Mouse (Mus musculus): ENCODE results near the gene Ccr1.

Ccr1 gene

GRCm38 (mm10) chr9:123927281-123927960 lies 41.1 kb downstream of the Ccr1 start:
- peak; percentile 33 for DNase-seq (ENCODE audit: low spot score)

GRCm38 (mm10) chr9:123926041-123926440 lies 42.5 kb downstream of the Ccr1 start:
- DNase-seq (ENCODE audit: low spot score) = peak; percentile 64

- peak; percentile 84 for DNase-seq (ENCODE audit: low spot score)
Observed at GRCm38 (mm10) chr9:123925101-123925946, 43.2 kb downstream of the Ccr1 start.

GRCm38 (mm10) chr9:123924589-123925066 lies 43.9 kb downstream of the Ccr1 start:
- peak; percentile 88 for DNase-seq (ENCODE audit: low spot score)

- DNase-seq (ENCODE audit: low spot score) = peak; percentile 81
Observed at GRCm38 (mm10) chr9:123924035-123924434, 44.5 kb downstream of the Ccr1 start.

GRCm38 (mm10) chr9:123923146-123923991 lies 45.1 kb downstream of the Ccr1 start:
- DNase-seq (ENCODE audit: low spot score) = peak; percentile 61

Measured in T-cell, adult 2 months (primary cell).